Mouse (Mus musculus): Measurements from ENCODE around the gene Xpr1.

DNA sequence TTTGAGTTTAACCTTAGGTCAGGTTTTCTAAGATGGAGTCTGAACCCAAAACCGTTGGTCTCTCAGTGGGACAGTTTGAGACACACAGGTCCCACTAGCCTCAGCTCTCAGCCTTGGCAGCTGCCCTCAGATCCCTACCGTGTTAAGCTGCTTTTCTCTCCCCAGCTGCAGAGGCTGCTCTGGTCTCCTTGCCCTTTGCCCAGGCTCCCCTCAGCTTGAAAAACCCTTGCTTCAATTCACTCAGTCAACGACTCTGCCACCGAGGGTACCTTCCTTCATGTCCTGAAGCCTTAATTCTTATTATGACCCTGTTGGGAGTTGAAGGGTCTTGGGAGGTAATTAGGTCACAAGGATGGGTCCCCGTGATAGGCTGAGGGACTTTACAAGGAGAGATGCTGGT is 167.3 kb downstream of the Xpr1 start:
- no peak for TF ChIP-seq CTCF (IDR thresholded peaks at IDR 0.05; ENCODE audit: extremely low read depth, insufficient read length, insufficient replicate concordance, low read depth, low read length)
- no peak for TF ChIP-seq POLR2A (IDR thresholded peaks at IDR 0.05; ENCODE audit: low read depth, low read length)

All from small intestine, adult 2 months (tissue).